Mouse (Mus musculus) mammary gland, adult 2 months (tissue): ENCODE data around the gene Slco1a4. TPM values are rescaled to one million over a fixed set of nuclear protein-coding genes. Genes with fewer than 3 reads are reported as not detected.

Experiments used
- polyA plus RNA-seq: library from polyadenylated mRNA; depleted of rRNA; stranded (reverse); fragments of >200 nt; gene quantifications from 2 replicates; pipeline ENCODE4 v1.2.3, GENCODE M21; 2012; ENCODE audit warnings: low replicate concordance; rRNA removed

Slco1a4 gene
- not detected in 2 replicates for polyA plus RNA-seq

GRCm38 (mm10) chr6:141856085-141856484 lies at the start of gene Slco1a4:
TSS of gene Slco1a4 (minus strand) at chr6:141856199.

GRCm38 (mm10) chr6:141773710-141774109 lies 82.3 kb downstream of the Slco1a4 start, which contains the start of gene Gm5724:
TSS of gene Gm5724 (minus strand) at chr6:141773810.

Other genes with a start within 250 kb of the Slco1a4 start
- gene Slco1b2, start 226.7 kb downstream of the Slco1a4 start, polyA plus RNA-seq: 0.27 TPM in 1 of 2 replicates, not detected in the other
- gene Gm5724, start 82.4 kb downstream of the Slco1a4 start, polyA plus RNA-seq: not detected in 2 replicates
- 0.02 TPM in 1 of 2 replicates, not detected in the other for gene Slco1a1, start 90.8 kb upstream of the Slco1a4 start, polyA plus RNA-seq
- gene Gm6614, start 155.2 kb upstream of the Slco1a4 start, polyA plus RNA-seq: not detected in 2 replicates